Mouse (Mus musculus): ENCODE data around the gene Ccl4.

GRCm38 (mm10) chr11:83646356-83647149 is 15.8 kb upstream of the Ccl4 start:
- no peak for TF ChIP-seq CTCF (IDR thresholded peaks at IDR 0.05; ENCODE audit: extremely low read depth, insufficient read length, insufficient replicate concordance, low read depth, low read length)
- TF ChIP-seq POLR2A (IDR thresholded peaks at IDR 0.05; ENCODE audit: low read depth, low read length), result no peak

All from small intestine, adult 2 months (tissue).